Mouse (Mus musculus) left cerebral cortex, adult 8-10 months (tissue): ENCODE measurements around the gene Wdr59. TPM values are rescaled to one million over a fixed set of nuclear protein-coding genes. Genes with fewer than 3 reads are reported as not detected.

ENCODE experiments used
- DNase-seq, 2 experiments: peaks; one replicate each; pipeline ENCODE4 v3.0.0; 2022; ENCODE audit warnings: low spot score in 2 of 2
- microRNA-seq, 2 experiments: library from miRNA; unstranded; fragments of <30 nt; microRNA quantifications; one replicate each; pipeline ENCODE4 v1.2.0; 2022
- total RNA-seq, 4 experiments: library from RNA; stranded (reverse); gene quantifications; 2 replicates each; pipeline ENCODE4 v1.2.4; 2022

Wdr59 gene
- total RNA-seq, 4 experiments from 2014 or later, result 19.5 to 21.7 (median 20.3) TPM

DNA sequence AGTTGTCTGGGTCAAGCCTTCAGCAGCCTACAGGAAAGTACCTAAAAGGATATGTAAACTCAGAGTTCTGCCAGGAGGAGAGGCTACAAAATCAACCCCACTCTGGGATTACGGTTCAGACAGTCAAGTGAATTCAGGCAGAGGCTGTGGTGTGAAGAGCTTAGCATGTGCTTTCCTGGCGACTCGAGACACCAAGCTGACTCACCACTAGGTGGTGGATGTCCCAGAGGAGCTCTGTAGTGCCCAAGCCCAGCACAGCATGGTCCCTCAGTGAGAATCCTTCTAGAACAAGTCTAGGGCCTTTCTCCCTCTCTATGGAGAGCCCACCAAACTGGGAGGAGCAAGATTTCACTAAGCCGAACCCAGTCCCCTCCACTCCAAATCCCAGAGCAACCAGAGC, 118.5 kb downstream of the Wdr59 start:
- DNase-seq, result no peak

Small RNA genes within 50 kb of the gene (microRNA-seq; reads per million reads assigned to microRNA genes)
- 0 reads per million in 2 experiments for gene Mir1957b

Other genes starting within 250 kb of the Wdr59 start
- 10 to 100 TPM; 22.4 to 24.1 (median 23.5) TPM for gene Rfwd3, start 221.9 kb downstream of the Wdr59 start, total RNA-seq
- gene Mlkl, start 183.9 kb downstream of the Wdr59 start, total RNA-seq, result under 1 TPM in 2 of 4 experiments, not detected in 2; 0.30 to 0.33 TPM
- 10 to 100 TPM; 23.8 to 26.2 (median 24.8) TPM for gene Fa2h, start 128.3 kb downstream of the Wdr59 start, total RNA-seq
- 100 to 1,000 TPM; 120 to 139 (median 129) TPM for gene Znrf1, start 14.0 kb upstream of the Wdr59 start, total RNA-seq
- gene Ldhd, start 108.3 kb upstream of the Wdr59 start, total RNA-seq, result 10 to 100 TPM; 10.6 to 11.4 (median 10.8) TPM
- 10 to 100 TPM; 22.1 to 25.2 (median 24.1) TPM for gene Zfp1, start 121.3 kb upstream of the Wdr59 start, total RNA-seq
- not detected for gene Ctrb1, start 168.9 kb upstream of the Wdr59 start, total RNA-seq
- gene Bcar1, start 221.7 kb upstream of the Wdr59 start, total RNA-seq, result 10 to 100 TPM; 49.4 to 54.6 (median 53.5) TPM